Comparison of ENCODE assay signal across 8 mouse cellular contexts in genomic region chr1:74026703-74027195, GRCm38 (mm10).
A peak's percentile ranks its signal among the peaks of the same experiment; 100 is the strongest.
DNase-seq lines count a peak whose midpoint lies in the region; ATAC-seq lines count a peak whose summit lies in the region.

No protein-coding gene starts in this region.

- no peak for ATAC-seq in heart, embryonic 13.5 days (ENCODE audit: extremely low read depth, insufficient number of reproducible peaks, low FRiP score, low TSS enrichment)
- no peak for ATAC-seq in neural tube, embryonic 15.5 days (ENCODE audit: low FRiP score)
- ATAC-seq in stomach, embryonic 15.5 days (ENCODE audit: insufficient read depth, low FRiP score, low read depth) = no peak

- 42% methylated on average over 9 of the region's 9 CpGs for WGBS in heart, embryonic 13.5 days
- WGBS in neural tube, embryonic 15.5 days = 80% methylated on average over 9 of the region's 9 CpGs
- WGBS in stomach, embryonic 15.5 days = 66% methylated on average over 9 of the region's 9 CpGs

- no peak overlapping the region for H3K4me2 ChIP-seq in heart, embryonic 13.5 days
- H3K4me2 ChIP-seq in neural tube, embryonic 15.5 days = no peak overlapping the region
- no peak overlapping the region for H3K4me2 ChIP-seq in stomach, embryonic 15.5 days

- peak overlapping the region; percentile 97 for H3K27ac ChIP-seq in heart, embryonic 13.5 days (replicated peaks)
- H3K27ac ChIP-seq in neural tube, embryonic 15.5 days (replicated peaks) = peak overlapping the region; percentile 37; the same call in 1 of the 2 replicates
- H3K27ac ChIP-seq in stomach, embryonic 15.5 days = peak overlapping the region; percentile 71

- 0 out of 2 replicates have a peak overlapping the region, but pooled peaks have one; percentile 12 for H3K9ac ChIP-seq in heart, embryonic 13.5 days
- no peak overlapping the region for H3K9ac ChIP-seq in neural tube, embryonic 15.5 days (replicated peaks)
- no peak overlapping the region for H3K9ac ChIP-seq in stomach, embryonic 15.5 days

- no peaks in the 10 kb centered on the region for H3K9me3 ChIP-seq in heart, embryonic 13.5 days
- H3K9me3 ChIP-seq in neural tube, embryonic 15.5 days (replicated peaks) = no peaks in the 10 kb centered on the region
- H3K9me3 ChIP-seq in stomach, embryonic 15.5 days = no peaks in the 10 kb centered on the region

- H3K4me1 ChIP-seq in heart, embryonic 13.5 days = peaks cover 100% of the 10 kb centered on the region
- H3K4me1 ChIP-seq in neural tube, embryonic 15.5 days = peaks cover 44% of the 10 kb centered on the region
- peaks cover 74% of the 10 kb centered on the region for H3K4me1 ChIP-seq in stomach, embryonic 15.5 days

- no peaks in the 10 kb centered on the region for H3K36me3 ChIP-seq in heart, embryonic 13.5 days
- no peaks in the 10 kb centered on the region for H3K36me3 ChIP-seq in neural tube, embryonic 15.5 days
- H3K36me3 ChIP-seq in stomach, embryonic 15.5 days = no peaks in the 10 kb centered on the region

- no peaks in the 10 kb centered on the region for H3K27me3 ChIP-seq in heart, embryonic 13.5 days (replicated peaks)
- no peaks in the 10 kb centered on the region for H3K27me3 ChIP-seq in neural tube, embryonic 15.5 days (replicated peaks)
- H3K27me3 ChIP-seq in stomach, embryonic 15.5 days (replicated peaks) = no peaks in the 10 kb centered on the region

- H3K4me3 ChIP-seq in heart, embryonic 13.5 days = no peak overlapping the region
- H3K4me3 ChIP-seq in neural tube, embryonic 15.5 days (replicated peaks) = no peak overlapping the region
- no peak overlapping the region for H3K4me3 ChIP-seq in stomach, embryonic 15.5 days (replicated peaks)

- no peak for DNase-seq in heart, adult 8-10 months (ENCODE audit: low spot score)
- no peak for DNase-seq in neural tube, embryonic 10.5 days (ENCODE audit: extremely low spot score, low spot score)
- DNase-seq in kidney, postnatal 10 days = peak; percentile 30
- no peak for DNase-seq in spleen, postnatal 14 days (ENCODE audit: low spot score in 2 of 2)
- DNase-seq in cerebellum, adult 8-10 months = no peak

Comparison
In these comparisons a context has a peak if more than half of its experiments do, and no peak if none do; other contexts are left out.
1. H3K27ac ChIP-seq: peak in every context shown above with its lines; median percentile 97 in heart, embryonic 13.5 days; 71 in stomach, embryonic 15.5 days; 37 in neural tube, embryonic 15.5 days.